Mouse (Mus musculus) megakaryocyte, embryonic 14.5 days (primary cell): ENCODE measurements around the gene Fgb.

ENCODE experiments used
- FLI1 ChIP-seq: IDR thresholded peaks from 2 replicates; pipeline ENCODE4 v1.6.1; 2012; ENCODE audit warnings: low read length, inconsistent platforms, mixed read lengths
- GATA1 ChIP-seq: IDR thresholded peaks from 3 replicates; pipeline ENCODE4 v1.6.1; 2012; ENCODE audit warnings: mixed read lengths, low read length, inconsistent platforms, borderline replicate concordance

DNA sequence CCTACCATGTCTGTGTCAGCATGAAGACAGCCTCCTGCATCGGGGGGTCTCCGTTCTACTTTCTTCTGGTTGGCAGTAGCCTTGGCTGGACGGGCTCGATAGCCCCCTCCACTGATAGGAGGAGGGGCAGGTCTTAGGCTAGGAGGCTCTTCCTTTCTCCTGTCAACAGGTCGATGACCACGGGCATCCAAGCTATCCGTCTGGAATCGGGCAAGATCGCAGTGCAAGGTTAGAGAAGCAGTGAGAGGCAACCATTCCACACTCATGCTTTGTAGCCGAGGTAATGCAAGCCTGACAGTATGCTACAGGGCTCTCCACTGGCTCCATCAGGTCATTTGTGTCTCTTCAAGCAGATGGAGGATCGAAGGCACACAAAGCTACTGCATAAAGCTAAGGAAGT is 3.0 kb downstream of the Fgb start:
- TF ChIP-seq GATA1 (no peak), FLI1 (no peak)
